11 mouse cellular contexts compared by ENCODE assay signal in the genomic region with DNA sequence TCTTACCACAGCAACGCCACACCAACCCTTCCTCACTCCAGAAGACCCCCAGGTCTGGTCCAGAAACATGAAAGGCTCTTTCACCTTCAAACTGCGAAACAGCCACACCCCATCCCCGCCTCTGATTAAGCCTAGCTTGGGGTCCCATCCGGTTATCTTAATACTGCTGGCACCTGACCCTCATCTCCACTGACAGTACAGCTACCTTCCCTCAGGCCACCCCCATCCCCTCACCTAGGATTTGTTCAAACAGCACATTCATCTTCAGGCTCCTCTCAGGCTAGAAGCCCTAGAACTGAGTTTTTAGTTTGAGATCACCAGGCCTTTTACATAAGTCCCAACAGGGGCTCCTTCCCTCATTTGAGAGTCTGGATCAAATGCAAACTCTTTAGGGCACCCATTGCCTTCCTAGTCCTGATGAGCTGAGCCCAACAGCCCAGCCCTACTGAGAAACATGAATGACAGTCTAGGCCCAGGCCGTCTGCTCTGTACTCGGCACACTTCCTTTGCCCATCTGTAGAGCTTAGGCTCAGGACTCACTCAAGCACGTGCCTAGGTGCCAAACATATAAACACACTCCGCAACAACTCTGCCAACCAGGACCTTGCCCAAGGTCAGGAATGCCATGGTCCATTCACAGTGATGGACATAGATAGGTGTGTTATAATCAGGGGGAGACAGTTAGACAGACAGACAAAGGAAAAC. TPM values are rescaled to one million over a fixed set of nuclear protein-coding genes. Genes with fewer than 3 reads are reported as not detected.
DNase-seq lines count a peak whose midpoint lies in the region; ATAC-seq and TF ChIP-seq lines count a peak whose summit lies in the region.
"Had no signal": no experiment of that assay in that cellular context is flagged by ENCODE, and none has a peak within 500 bp of the region (broad histone marks: within the 10 kb centered on the region; RNA-seq: fewer than 3 reads in every experiment).

No protein-coding gene starts in this region.

- no peak for TF ChIP-seq EP300 in liver, postnatal 0 days (IDR thresholded peaks at IDR 0.05; ENCODE audit: low read depth)

- H3K4me2 ChIP-seq in embryonic facial prominence, embryonic 13.5 days, result peak overlapping the region; percentile 18; the same call in 1 of the 2 replicates
- H3K4me2 ChIP-seq in midbrain, embryonic 11.5 days, result no peak overlapping the region
- H3K4me2 ChIP-seq in liver, postnatal 0 days (ENCODE audit: low read depth, low read length), result peak overlapping the region; percentile 44
- H3K4me2 ChIP-seq: kidney, embryonic 15.5 days had no signal

- no peaks in the 10 kb centered on the region for H3K9me3 ChIP-seq in embryonic facial prominence, embryonic 13.5 days
- no peaks in the 10 kb centered on the region for H3K9me3 ChIP-seq in embryonic facial prominence, embryonic 10.5 days
- H3K9me3 ChIP-seq in midbrain, embryonic 11.5 days (ENCODE audit: control insufficient read depth, low read length), result no peaks in the 10 kb centered on the region
- H3K9me3 ChIP-seq in midbrain, embryonic 10.5 days (replicated peaks), result no peaks in the 10 kb centered on the region
- no peaks in the 10 kb centered on the region for H3K9me3 ChIP-seq in liver, postnatal 0 days (ENCODE audit: low read length)
- H3K9me3 ChIP-seq: kidney, embryonic 15.5 days had no signal

- H3K4me1 ChIP-seq in embryonic facial prominence, embryonic 13.5 days, result peaks cover 46% of the 10 kb centered on the region
- H3K4me1 ChIP-seq in embryonic facial prominence, embryonic 10.5 days, result peaks cover 16% of the 10 kb centered on the region
- peaks cover 6% of the 10 kb centered on the region for H3K4me1 ChIP-seq in midbrain, embryonic 11.5 days (ENCODE audit: control insufficient read depth, insufficient read depth, low read length)
- H3K4me1 ChIP-seq in midbrain, embryonic 10.5 days, result peaks cover 16% of the 10 kb centered on the region
- peaks cover 36% of the 10 kb centered on the region for H3K4me1 ChIP-seq in liver, postnatal 0 days (ENCODE audit: insufficient read depth)

- WGBS in embryonic facial prominence, embryonic 13.5 days, result 81% methylated on average over 8 of the region's 8 CpGs
- 81% methylated on average over 8 of the region's 8 CpGs for WGBS in embryonic facial prominence, embryonic 10.5 days
- 80% methylated on average over 8 of the region's 8 CpGs for WGBS in midbrain, embryonic 11.5 days
- whole genome bisulfite sequencing in midbrain, embryonic 10.5 days, result 85% methylated on average over 8 of the region's 8 CpGs
- WGBS in liver, postnatal 0 days (ENCODE audit: insufficient replicate concordance), result 60% methylated on average over 8 of the region's 8 CpGs

- DNase-seq in embryonic facial prominence, embryonic 10.5 days (ENCODE audit: low spot score), result no peak
- DNase-seq in midbrain, embryonic 11.5 days (ENCODE audit: low spot score, missing footprints), result peak; percentile 75
- DNase-seq in midbrain, embryonic 10.5 days (ENCODE audit: low spot score), result no peak
- no peak for DNase-seq in liver, postnatal 0 days
- DNase-seq in MN1 (ENCODE audit: low spot score), result no peak
- DNase-seq in right cerebral cortex, adult 2 months (ENCODE audit: low spot score in 2 of 2), result no peak
- DNase-seq in lung, adult 18-20 months, result no peak
- DNase-seq: lung, postnatal 14 days; thymus, adult 18-20 months had no signal

- H3K27ac ChIP-seq in embryonic facial prominence, embryonic 13.5 days, result no peak overlapping the region
- H3K27ac ChIP-seq in embryonic facial prominence, embryonic 10.5 days (replicated peaks), result no peak overlapping the region
- no peak overlapping the region for H3K27ac ChIP-seq in midbrain, embryonic 11.5 days (ENCODE audit: low read depth, low read length)
- H3K27ac ChIP-seq in midbrain, embryonic 10.5 days (replicated peaks), result no peak overlapping the region
- no peak overlapping the region for H3K27ac ChIP-seq in liver, postnatal 0 days (ENCODE audit: low read depth)
- H3K27ac ChIP-seq: kidney, embryonic 15.5 days had no signal

- no peak overlapping the region for H3K4me3 ChIP-seq in embryonic facial prominence, embryonic 13.5 days
- no peak overlapping the region for H3K4me3 ChIP-seq in embryonic facial prominence, embryonic 10.5 days
- H3K4me3 ChIP-seq in midbrain, embryonic 11.5 days (ENCODE audit: low read depth, low read length), result no peak overlapping the region
- no peak overlapping the region for H3K4me3 ChIP-seq in midbrain, embryonic 10.5 days
- no peak overlapping the region for H3K4me3 ChIP-seq in liver, postnatal 0 days (ENCODE audit: low read depth, low read length)
- H3K4me3 ChIP-seq: kidney, embryonic 15.5 days had no signal

- no peak for TF ChIP-seq CTCF in liver, postnatal 0 days (IDR thresholded peaks at IDR 0.05; ENCODE audit: low read depth)

- no peak for ATAC-seq in embryonic facial prominence, embryonic 13.5 days (ENCODE audit: insufficient number of reproducible peaks, insufficient read depth, low FRiP score, low TSS enrichment, low read depth)
- ATAC-seq in midbrain, embryonic 11.5 days (ENCODE audit: low FRiP score), result no peak
- ATAC-seq in liver, postnatal 0 days, result no peak

- H3K36me3 ChIP-seq in embryonic facial prominence, embryonic 13.5 days, result no peaks in the 10 kb centered on the region
- H3K36me3 ChIP-seq in embryonic facial prominence, embryonic 10.5 days (replicated peaks), result no peaks in the 10 kb centered on the region
- H3K36me3 ChIP-seq in midbrain, embryonic 11.5 days (ENCODE audit: control insufficient read depth, insufficient read depth, low read length), result no peaks in the 10 kb centered on the region
- no peaks in the 10 kb centered on the region for H3K36me3 ChIP-seq in midbrain, embryonic 10.5 days
- no peaks in the 10 kb centered on the region for H3K36me3 ChIP-seq in liver, postnatal 0 days (replicated peaks; ENCODE audit: insufficient read depth, low read length)
- H3K36me3 ChIP-seq: kidney, embryonic 15.5 days had no signal

- no peak overlapping the region for H3K9ac ChIP-seq in embryonic facial prominence, embryonic 13.5 days
- H3K9ac ChIP-seq in midbrain, embryonic 11.5 days (ENCODE audit: low read length), result no peak overlapping the region
- no peak overlapping the region for H3K9ac ChIP-seq in liver, postnatal 0 days (replicated peaks)
- H3K9ac ChIP-seq: kidney, embryonic 15.5 days had no signal

- H3K27me3 ChIP-seq in embryonic facial prominence, embryonic 13.5 days, result peaks cover 33% of the 10 kb centered on the region
- peaks cover 69% of the 10 kb centered on the region for H3K27me3 ChIP-seq in embryonic facial prominence, embryonic 10.5 days (replicated peaks; ENCODE audit: low read depth, poor library complexity, severe bottlenecking)
- H3K27me3 ChIP-seq in midbrain, embryonic 11.5 days (ENCODE audit: control insufficient read depth, insufficient read depth, low read length), result peaks cover 16% of the 10 kb centered on the region
- peaks cover 43% of the 10 kb centered on the region for H3K27me3 ChIP-seq in midbrain, embryonic 10.5 days (ENCODE audit: low read depth, poor library complexity, severe bottlenecking)
- no peaks in the 10 kb centered on the region for H3K27me3 ChIP-seq in liver, postnatal 0 days (ENCODE audit: insufficient read depth, low read length)

RNA-seq across cellular contexts. Expression of gene Adcy9, which starts 5.3 kb away (rescaled TPM):
- 1.1 and 1.7 TPM in 2 replicates for polyA plus RNA-seq in embryonic facial prominence, embryonic 13.5 days (2015; fragmentation: Nextera tagmentation; extraction: Ambion mirVana)
- 0.43 and 0.57 TPM in 2 replicates for polyA plus RNA-seq in embryonic facial prominence, embryonic 10.5 days (2016; fragmentation: Nextera tagmentation; extraction: Ambion mirVana)
- 1.2 and 1.3 TPM in 2 replicates for polyA plus RNA-seq in midbrain, embryonic 11.5 days (2014; fragmentation: Nextera tagmentation; extraction: Ambion mirVana)
- polyA plus RNA-seq in midbrain, embryonic 10.5 days (2016; fragmentation: Nextera tagmentation; extraction: Ambion mirVana), result 0.56 and 0.92 TPM in 2 replicates
- polyA plus RNA-seq in liver, postnatal 0 days (2015; fragmentation: Nextera tagmentation; extraction: Ambion mirVana), result 0.80 and 0.94 TPM in 2 replicates
